Mouse (Mus musculus): ENCODE measurements at regions not wholly inside any gene's neighbourhood (a gene's known extent, or its start where the extent isn't known, plus 50 kb on each side); places are given as distances from the start of the nearest gene placed in this dataset.

DNA sequence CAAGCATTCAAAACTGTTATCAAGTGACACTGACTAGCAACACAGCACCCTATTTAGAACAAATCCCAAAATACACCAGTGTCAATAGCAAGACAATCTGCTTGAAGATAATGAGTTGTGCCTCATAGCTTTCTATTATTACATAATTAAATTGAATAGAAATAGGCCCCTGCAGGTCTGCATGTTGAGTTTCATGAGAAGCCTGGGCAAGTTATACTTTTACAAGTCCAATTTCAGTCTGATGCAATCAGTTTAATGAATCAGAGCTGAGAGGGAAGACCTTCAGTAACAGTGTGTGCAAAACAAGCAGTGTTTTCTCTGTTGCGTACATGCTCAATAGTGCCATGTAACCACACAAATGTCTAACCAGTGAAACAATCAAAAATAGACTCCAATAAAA is 498.5 kb downstream of the Nfib start:
- no peak for TF ChIP-seq CTCF (IDR thresholded peaks at IDR 0.05; ENCODE audit: insufficient read depth, low read length)
- no peak for TF ChIP-seq POLR2A (IDR thresholded peaks at IDR 0.05; ENCODE audit: borderline replicate concordance, extremely low read depth, low read depth, low read length)
